Mouse (Mus musculus): ENCODE results near the gene Zfp12. TPM values are rescaled to one million over a fixed set of nuclear protein-coding genes. Genes with fewer than 3 reads are reported as not detected.

Zfp12 gene
- polyA plus RNA-seq, 1 experiment from 2014 or later: 30.0 TPM

DNA sequence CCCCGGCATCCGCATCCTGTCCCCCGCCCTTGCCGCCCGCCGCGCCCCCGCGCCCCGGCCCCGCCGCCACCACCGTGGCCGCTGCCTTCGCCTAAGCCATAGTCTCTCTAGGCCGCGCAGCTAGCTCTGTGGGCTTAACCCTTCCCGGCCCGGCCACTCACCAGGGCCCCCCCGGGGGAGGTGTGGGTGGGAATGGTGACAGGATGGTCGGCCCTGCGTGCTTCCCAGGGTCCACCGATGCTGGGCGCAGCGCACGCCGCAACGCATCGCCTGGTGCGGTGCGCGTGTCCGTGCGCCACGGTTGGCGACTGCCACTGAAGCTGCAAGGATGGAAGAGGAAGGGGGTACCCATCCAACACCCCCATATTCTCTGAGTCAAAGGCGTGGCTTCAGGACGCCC is 58.4 kb downstream of the Zfp12 start, which contains the start of gene Zfp853:
TSS of gene Zfp853 (minus strand) at position 220 of the 400 bp plus-strand sequence.
- H3K36me3 ChIP-seq (ENCODE audit: control insufficient read depth, insufficient read depth): no peaks in the 10 kb centered on the region
- ATAC-seq: no peak
- H3K4me1 ChIP-seq (replicated peaks; ENCODE audit: control insufficient read depth, insufficient read depth, low read length): peaks cover 9% of the 10 kb centered on the region
- H3K9me3 ChIP-seq (ENCODE audit: control insufficient read depth, low read length): no peaks in the 10 kb centered on the region
- H3K27me3 ChIP-seq (replicated peaks; ENCODE audit: control insufficient read depth, insufficient read depth, low read length): peaks cover 38% of the 10 kb centered on the region
- WGBS: 3% methylated on average over 38 of the region's 38 CpGs
- H3K4me2 ChIP-seq (ENCODE audit: low read length): peak within 1 kb of the TSS; percentile 62
- H3K27ac ChIP-seq (ENCODE audit: low read length): no peak within 1 kb of the TSS
- H3K4me3 ChIP-seq (replicated peaks; ENCODE audit: low read length): peak within 1 kb of the TSS; percentile 42
- H3K9ac ChIP-seq (replicated peaks; ENCODE audit: low read depth, low read length): peak within 1 kb of the TSS; percentile 56

DNA sequence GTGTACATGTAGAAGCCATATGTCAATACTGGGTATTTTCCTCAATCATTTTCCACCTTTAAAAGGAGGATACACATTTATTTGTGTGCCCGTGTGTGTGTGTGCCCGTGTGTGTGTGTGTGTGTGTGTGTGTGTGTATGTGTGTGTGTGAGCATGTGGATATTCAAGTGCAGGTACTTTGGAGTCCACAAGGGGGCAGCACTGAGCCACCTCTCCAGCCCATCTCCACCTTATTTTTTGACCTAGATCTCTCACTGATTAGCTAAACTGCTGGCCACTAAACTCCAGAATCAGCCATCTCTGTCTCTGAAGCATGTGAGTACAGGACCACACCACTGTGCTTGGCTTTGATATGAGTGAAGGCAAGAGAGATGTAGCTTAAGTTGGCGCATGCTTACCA is 59.9 kb downstream of the Zfp12 start:
- Histone ChIP-seq H3K27ac (ENCODE audit: low read length) (no peak overlapping the region), H3K4me1 (replicated peaks; ENCODE audit: control insufficient read depth, insufficient read depth, low read length) (peaks cover 9% of the 10 kb centered on the region), H3K4me3 (replicated peaks; ENCODE audit: low read length) (no peak overlapping the region), H3K36me3 (ENCODE audit: control insufficient read depth, insufficient read depth) (peaks cover 11% of the 10 kb centered on the region), H3K27me3 (replicated peaks; ENCODE audit: control insufficient read depth, insufficient read depth, low read length) (peaks cover 26% of the 10 kb centered on the region), H3K4me2 (ENCODE audit: low read length) (no peak overlapping the region), H3K9me3 (ENCODE audit: control insufficient read depth, low read length) (0 out of 2 replicates have a peak, but pooled peaks cover 2% of the 10 kb centered on the region), H3K9ac (replicated peaks; ENCODE audit: low read depth, low read length) (no peak overlapping the region)
- 98% methylated on average over 3 of the region's 3 CpGs for WGBS
- ATAC-seq: no peak

DNA sequence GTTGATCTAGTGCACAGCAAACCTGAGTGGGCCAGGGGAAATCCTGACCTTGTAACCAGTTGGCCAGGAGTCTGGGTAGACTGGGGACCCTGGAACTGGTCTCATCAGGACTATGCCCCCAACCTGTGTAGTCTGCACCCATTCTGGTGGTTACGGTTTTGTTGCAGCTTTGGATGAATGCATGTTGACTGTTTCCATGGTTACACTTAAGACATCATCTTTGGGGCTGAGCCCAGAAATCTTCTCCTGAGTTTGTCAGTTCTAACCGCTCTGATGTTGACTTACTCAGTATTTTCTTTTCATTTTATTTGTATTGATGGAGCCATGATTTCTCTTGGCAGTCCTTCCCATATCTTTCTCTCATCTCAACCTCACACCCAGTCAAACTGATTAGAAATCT is 60.4 kb downstream of the Zfp12 start:
- H3K27me3 ChIP-seq (replicated peaks; ENCODE audit: control insufficient read depth, insufficient read depth, low read length): peaks cover 26% of the 10 kb centered on the region
- no peak overlapping the region for H3K4me2 ChIP-seq (ENCODE audit: low read length)
- no peak overlapping the region for H3K9ac ChIP-seq (replicated peaks; ENCODE audit: low read depth, low read length)
- H3K4me3 ChIP-seq (replicated peaks; ENCODE audit: low read length): no peak overlapping the region
- 0 out of 2 replicates have a peak, but pooled peaks have one; percentile 22 for ATAC-seq
- WGBS: 59% methylated on average over 2 of the region's 2 CpGs
- 0 out of 2 replicates have a peak, but pooled peaks cover 2% of the 10 kb centered on the region for H3K9me3 ChIP-seq (ENCODE audit: control insufficient read depth, low read length)
- H3K36me3 ChIP-seq (ENCODE audit: control insufficient read depth, insufficient read depth): peaks cover 15% of the 10 kb centered on the region
- H3K4me1 ChIP-seq (replicated peaks; ENCODE audit: control insufficient read depth, insufficient read depth, low read length): peaks cover 9% of the 10 kb centered on the region
- H3K27ac ChIP-seq (ENCODE audit: low read length): no peak overlapping the region

GRCm38 (mm10) chr5:143297986-143298385 is 63.0 kb downstream of the Zfp12 start:
- Histone ChIP-seq H3K9ac (replicated peaks; ENCODE audit: low read depth, low read length) (no peak overlapping the region), H3K27ac (ENCODE audit: low read length) (no peak overlapping the region), H3K4me3 (replicated peaks; ENCODE audit: low read length) (no peak overlapping the region), H3K36me3 (ENCODE audit: control insufficient read depth, insufficient read depth) (peaks cover 26% of the 10 kb centered on the region), H3K4me1 (replicated peaks; ENCODE audit: control insufficient read depth, insufficient read depth, low read length) (peaks cover 9% of the 10 kb centered on the region), H3K9me3 (ENCODE audit: control insufficient read depth, low read length) (0 out of 2 replicates have a peak, but pooled peaks cover 2% of the 10 kb centered on the region), H3K27me3 (replicated peaks; ENCODE audit: control insufficient read depth, insufficient read depth, low read length) (peaks cover 15% of the 10 kb centered on the region), H3K4me2 (ENCODE audit: low read length) (no peak overlapping the region)
- no peak for ATAC-seq
- WGBS: 91% methylated on average over 9 of the region's 9 CpGs

DNA sequence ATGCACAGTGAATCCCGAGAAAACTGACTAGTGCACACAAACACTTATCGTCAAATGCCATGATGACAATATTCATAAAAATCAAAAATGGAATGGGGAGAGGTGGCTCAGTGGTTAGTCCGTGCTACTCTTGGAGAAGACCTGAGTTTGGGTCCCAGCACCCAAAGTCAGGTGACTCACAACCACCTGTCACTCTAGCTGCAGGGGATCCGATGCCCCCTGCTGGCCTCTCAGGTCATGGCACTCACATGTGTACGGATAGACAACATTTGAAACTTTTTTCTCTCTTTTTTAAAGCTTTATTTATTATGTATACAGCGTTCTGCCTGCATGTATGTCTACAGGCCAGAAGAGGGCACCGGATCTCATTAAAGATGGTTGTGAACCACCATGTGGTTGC is 63.4 kb downstream of the Zfp12 start:
- 0 out of 2 replicates have a peak, but pooled peaks cover 2% of the 10 kb centered on the region for H3K9me3 ChIP-seq (ENCODE audit: control insufficient read depth, low read length)
- WGBS: 92% methylated on average over 7 of the region's 7 CpGs

More for the DNA sequence above, 63.4 kb downstream of the Zfp12 start:
- peaks cover 12% of the 10 kb centered on the region for H3K27me3 ChIP-seq (replicated peaks; ENCODE audit: control insufficient read depth, insufficient read depth, low read length)
- H3K36me3 ChIP-seq (ENCODE audit: control insufficient read depth, insufficient read depth): peaks cover 26% of the 10 kb centered on the region
- no peak for ATAC-seq
- no peak overlapping the region for H3K4me3 ChIP-seq (replicated peaks; ENCODE audit: low read length)
- H3K9ac ChIP-seq (replicated peaks; ENCODE audit: low read depth, low read length): no peak overlapping the region
- no peak overlapping the region for H3K4me2 ChIP-seq (ENCODE audit: low read length)
- H3K27ac ChIP-seq (ENCODE audit: low read length): no peak overlapping the region
- H3K4me1 ChIP-seq (replicated peaks; ENCODE audit: control insufficient read depth, insufficient read depth, low read length): peaks cover 5% of the 10 kb centered on the region

Other genes starting within 250 kb of the Zfp12 start
- 36.5 and 43.0 TPM in 2 replicates for gene Rnf216, start 122.2 kb upstream of the Zfp12 start, polyA plus RNA-seq (2015; fragmentation: Nextera tagmentation; extraction: Ambion mirVana)
- gene Olfr718-ps1, start 87.6 kb upstream of the Zfp12 start, polyA plus RNA-seq (2015; fragmentation: Nextera tagmentation; extraction: Ambion mirVana): 0.06 TPM in 1 of 2 replicates, not detected in the other
- gene Rbak, start 54.4 kb upstream of the Zfp12 start, polyA plus RNA-seq (2015; fragmentation: Nextera tagmentation; extraction: Ambion mirVana): 14.1 and 17.9 TPM in 2 replicates
- gene Spdye4b, start 54.1 kb upstream of the Zfp12 start, polyA plus RNA-seq (2015; fragmentation: Nextera tagmentation; extraction: Ambion mirVana): not detected in 2 replicates
- not detected in 2 replicates for gene Spdye4a, start 8.3 kb upstream of the Zfp12 start, polyA plus RNA-seq (2015; fragmentation: Nextera tagmentation; extraction: Ambion mirVana)
- 8.9 and 9.5 TPM in 2 replicates for gene Zfp316, start 34.9 kb downstream of the Zfp12 start, polyA plus RNA-seq (2015; fragmentation: Nextera tagmentation; extraction: Ambion mirVana)
- gene Zfp853, start 58.5 kb downstream of the Zfp12 start, polyA plus RNA-seq (2015; fragmentation: Nextera tagmentation; extraction: Ambion mirVana): 0.13 TPM in 1 of 2 replicates, not detected in the other
- gene E130309D02Rik, start 80.2 kb downstream of the Zfp12 start, polyA plus RNA-seq (2015; fragmentation: Nextera tagmentation; extraction: Ambion mirVana): 45.4 and 49.5 TPM in 2 replicates
- gene Zdhhc4, start 94.1 kb downstream of the Zfp12 start, polyA plus RNA-seq (2015; fragmentation: Nextera tagmentation; extraction: Ambion mirVana): 77.9 and 78.6 TPM in 2 replicates
- 0.36 and 1.0 TPM in 2 replicates for gene Grid2ip, start 122.2 kb downstream of the Zfp12 start, polyA plus RNA-seq (2015; fragmentation: Nextera tagmentation; extraction: Ambion mirVana)
- gene Kdelr2, start 168.7 kb downstream of the Zfp12 start, polyA plus RNA-seq (2015; fragmentation: Nextera tagmentation; extraction: Ambion mirVana): 124 and 142 TPM in 2 replicates
- gene Daglb, start 229.4 kb downstream of the Zfp12 start, polyA plus RNA-seq (2015; fragmentation: Nextera tagmentation; extraction: Ambion mirVana): 16.6 and 17.7 TPM in 2 replicates

Measured in forebrain, embryonic 16.5 days (tissue).